Mouse (Mus musculus) retina, embryonic 14.5 days (tissue): ENCODE data around the gene Gm10188.

ENCODE experiments used
- DNase-seq: peaks from one replicate; pipeline ENCODE4 v3.0.0-alpha.2; 2015; ENCODE audit warnings: low spot score

Gm10188 gene

GRCm38 (mm10) chr1:132226297-132227080, 3.1 kb downstream of the Gm10188 start:
- DNase-seq: no peak

DNA sequence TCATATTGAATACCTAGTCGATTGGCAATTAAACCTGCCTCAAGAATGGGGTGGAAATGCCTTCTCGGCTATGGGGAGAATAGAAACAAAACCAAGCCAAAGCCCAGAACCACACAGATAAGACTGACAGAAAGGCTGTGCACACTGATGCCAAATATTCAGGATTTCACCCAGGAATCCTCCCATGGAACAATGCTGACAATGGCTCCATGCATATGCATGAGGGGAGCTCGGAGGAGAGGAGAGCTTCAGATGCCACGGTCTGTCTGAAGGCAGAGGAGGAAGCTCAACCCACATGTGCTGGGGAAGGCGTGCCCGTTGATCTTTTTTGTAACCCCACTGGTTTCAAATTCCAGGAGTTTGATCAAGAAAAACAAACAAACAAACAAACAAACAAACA, 7.4 kb downstream of the Gm10188 start:
- no peak for DNase-seq

GRCm38 (mm10) chr1:132221627-132222026, 7.9 kb downstream of the Gm10188 start:
- no peak for DNase-seq

DNA sequence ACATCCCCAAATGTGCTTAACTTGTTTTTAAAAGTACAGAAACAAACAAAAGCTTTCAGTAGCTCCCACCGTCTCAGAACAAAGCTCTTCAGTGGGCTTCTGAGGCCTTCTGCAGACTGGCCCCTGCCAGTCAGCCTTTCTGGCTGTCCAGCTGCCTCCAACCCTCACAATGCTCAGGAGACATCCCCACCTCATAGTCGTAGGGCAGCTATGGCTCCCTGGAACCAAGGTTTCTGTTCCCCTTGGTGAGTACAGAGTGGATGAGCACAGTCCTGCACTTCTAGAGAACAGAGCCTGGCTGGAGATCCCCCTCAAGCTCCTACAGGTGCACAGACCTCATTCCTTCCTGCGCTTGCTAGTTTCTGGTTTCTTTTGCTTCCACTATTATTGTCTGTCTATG, 13.3 kb downstream of the Gm10188 start:
- no peak for DNase-seq

DNA sequence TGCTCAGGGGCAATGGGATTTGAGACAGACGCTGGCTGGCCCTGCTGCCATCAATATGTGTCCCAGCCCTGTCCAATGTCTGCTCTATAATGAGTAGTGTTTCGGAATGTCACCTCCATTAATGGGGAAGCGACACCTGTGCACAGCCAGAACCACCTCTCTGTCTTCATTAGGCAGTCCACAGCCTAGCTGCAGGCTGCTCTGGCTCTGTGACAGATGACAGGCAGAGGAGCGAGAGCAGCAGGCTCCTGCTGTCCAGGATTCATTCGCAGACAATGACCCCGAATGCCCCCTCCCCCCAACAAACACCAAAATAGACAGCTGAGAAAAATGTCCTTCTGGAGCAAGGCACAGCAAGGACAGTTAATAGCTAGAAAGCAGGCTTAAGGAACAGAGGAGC, 16.5 kb downstream of the Gm10188 start:
- peak; percentile 49 for DNase-seq

- peak; percentile 78 for DNase-seq
Observed at GRCm38 (mm10) chr1:132212218-132212617, 17.3 kb downstream of the Gm10188 start.

DNA sequence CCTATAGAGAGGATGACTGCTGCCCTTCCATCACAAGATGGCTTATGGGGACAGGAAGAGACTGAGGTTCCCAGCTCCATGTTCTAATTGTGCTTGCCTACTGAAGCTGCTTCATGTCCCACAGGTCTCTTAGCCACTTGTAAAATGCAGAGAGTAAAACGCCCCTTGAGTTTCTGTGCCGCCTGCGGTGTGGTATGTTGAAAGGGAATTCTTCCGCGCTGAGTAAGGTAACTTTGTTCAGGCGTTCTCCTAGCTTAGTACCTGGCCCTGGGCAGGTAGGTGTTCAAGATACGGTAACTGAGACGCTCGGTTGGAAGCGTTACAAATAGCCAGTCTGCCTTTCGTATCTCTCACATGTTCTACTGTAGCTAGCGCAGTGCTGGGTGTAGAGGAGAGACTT, 17.9 kb downstream of the Gm10188 start:
- DNase-seq: no peak

DNA sequence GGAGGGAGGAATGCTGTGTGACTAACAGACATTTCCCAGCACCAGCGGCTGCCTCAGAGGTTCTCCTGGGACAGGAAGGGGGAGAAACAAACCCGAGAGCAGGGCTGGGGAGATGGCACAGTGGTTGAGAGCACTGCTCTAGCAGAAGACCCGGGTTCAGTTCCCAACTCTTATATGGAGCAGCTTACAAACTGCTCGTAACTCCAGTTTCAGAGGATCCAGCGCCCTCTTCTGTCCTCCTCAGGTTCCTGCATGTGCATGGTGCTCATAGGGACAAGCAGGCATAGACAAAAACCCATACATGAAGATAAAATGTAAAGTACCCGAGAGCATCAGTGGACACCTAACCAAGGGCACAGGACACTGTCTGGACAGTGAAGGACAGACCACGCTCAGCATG, 18.6 kb downstream of the Gm10188 start:
- DNase-seq: peak; percentile 69

DNA sequence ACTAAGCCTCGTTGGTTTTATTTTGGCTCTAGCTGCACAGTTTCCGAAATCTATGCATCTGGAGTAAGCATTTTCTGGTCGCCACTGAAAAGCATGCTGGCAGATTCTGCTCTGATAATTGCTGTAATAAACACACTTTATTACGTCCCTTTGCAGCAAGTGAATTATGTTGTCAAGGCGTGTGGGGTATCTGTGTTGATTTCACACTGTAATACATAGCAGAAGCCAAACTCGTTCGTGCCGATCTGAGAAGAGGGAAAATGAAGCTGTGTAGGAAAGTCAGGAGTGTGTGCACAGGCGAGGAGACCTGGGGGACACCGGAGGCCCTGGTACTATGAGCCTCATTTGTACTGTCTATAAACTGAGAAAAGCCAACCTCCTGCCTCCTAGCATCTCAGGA, 20.2 kb downstream of the Gm10188 start:
- no peak for DNase-seq

- DNase-seq: no peak
Observed at GRCm38 (mm10) chr1:132208154-132208553, 21.4 kb downstream of the Gm10188 start.

GRCm38 (mm10) chr1:132206828-132207227, 22.7 kb downstream of the Gm10188 start:
- no peak for DNase-seq

DNA sequence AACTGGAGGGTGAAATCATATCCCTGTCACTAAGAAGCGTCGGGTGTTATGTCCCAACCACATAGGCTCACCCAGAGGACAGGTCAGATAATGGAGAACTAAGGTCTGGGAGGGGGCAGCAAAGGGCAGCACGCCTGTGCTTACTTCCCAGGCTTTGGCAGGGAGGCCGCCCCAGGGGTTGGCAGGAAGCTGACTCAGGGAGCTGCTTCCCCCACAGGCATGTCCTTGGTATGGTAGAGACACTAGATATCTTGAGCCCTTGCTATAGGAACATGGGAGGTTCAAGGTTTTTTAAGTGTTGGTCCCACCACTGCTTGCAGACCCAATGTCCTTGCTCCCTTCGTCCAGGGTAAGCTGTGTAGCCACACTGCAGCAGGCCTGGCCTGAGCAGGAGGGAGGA, 23.6 kb downstream of the Gm10188 start:
- DNase-seq: no peak

DNA sequence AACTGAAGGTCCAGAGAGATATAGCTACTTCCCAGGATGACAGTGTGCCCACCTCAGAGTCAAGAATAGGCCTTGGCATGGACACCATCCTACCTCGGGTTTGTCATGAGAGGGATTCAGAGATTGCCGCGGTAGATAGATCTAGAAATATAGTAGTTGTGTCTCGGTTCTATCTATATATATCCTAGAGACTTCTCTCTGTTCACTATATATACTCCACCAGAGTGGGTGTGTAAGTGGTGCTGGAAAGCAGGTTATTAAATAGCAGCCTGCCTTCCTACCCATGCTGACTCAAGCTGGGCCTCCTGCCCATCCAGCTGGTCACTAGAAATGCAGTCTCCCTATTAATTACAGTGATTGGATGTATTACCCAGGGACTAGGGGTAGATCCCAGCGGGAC, 26.8 kb downstream of the Gm10188 start:
- DNase-seq: no peak

DNA sequence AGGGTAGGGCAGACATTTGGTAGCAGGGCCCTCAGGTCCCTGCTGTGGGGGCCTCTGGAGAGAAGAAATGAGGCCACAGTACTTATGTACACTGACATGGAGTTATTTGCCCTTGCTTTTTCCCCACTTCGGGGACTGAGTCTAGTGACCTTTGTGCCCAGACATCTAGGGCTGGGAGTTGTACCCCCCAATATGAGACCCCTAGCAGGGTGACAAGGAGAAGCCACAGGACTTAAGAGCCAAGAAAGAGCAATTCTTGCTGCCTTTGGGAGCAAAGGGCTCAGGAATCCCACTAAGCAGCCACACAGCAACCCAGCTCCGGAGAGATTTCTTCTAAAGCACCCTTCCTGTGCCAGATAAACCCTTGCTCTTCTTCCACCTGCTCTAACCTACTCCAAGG, 27.6 kb downstream of the Gm10188 start:
- no peak for DNase-seq

DNA sequence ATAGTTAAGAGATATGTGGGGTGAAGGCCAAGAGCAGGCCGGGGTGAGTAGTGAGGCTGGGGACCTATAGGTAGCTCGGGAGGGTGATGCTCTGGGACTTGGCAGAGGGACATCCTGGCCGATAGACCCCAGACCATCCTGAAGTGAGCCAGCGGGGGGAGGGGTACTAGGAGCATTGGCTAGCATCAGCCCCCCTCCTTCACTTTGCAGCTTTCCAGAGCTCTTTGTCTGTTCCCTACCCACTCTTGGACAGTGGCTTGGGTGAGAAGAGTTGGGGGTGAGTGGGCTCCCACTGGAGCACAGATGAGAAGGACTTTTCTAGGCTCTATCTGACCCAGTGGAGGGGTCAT, 28.1 kb downstream of the Gm10188 start:
- DNase-seq: no peak

DNA sequence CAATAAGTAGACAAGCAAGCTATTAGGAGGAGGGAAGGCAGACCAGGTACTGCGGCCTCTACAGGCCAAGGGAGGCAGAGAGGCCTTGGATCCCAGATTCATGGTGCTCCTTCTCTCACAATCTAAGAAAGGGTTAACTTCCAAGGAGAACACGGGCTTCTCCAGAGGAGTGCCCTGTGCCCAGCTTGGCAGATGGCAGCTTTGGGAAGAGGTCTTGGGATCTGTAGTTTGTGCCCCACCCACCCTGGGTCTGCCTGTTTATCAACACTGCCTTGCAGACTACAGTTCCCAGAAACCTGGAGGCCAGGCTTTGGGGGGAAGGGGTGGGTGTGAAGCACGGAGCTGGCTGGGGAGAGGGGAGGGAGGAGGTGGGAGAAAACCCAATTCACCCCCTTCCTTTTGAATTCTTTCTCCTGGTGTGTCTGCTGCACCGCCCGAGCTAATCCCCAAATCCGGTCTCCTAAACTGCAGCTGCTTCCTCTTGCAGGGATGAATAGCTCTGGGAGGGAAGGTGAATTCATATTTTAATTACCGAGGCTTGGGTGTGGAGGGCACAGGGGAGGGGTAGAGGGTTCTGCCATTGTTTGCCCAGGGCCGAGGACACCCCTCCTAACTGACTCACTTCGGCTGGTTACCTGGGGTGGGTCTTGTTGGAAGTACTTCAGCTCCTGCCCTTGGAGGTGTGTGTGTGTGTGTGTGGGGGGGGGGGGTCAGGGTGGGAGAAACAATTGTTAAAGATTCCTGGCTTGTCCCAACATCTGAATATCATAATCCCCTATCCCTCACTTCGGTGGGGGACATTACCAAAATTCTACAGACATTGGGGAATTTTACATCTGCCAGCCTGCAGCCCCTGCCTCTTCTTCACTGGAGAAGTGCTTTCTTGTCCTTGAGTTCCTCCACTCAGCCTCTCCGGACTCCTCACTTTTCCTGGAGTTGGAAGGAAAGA, 28.7 kb downstream of the Gm10188 start:
- peak; percentile 82 for DNase-seq

GRCm38 (mm10) chr1:132199934-132200333, 29.6 kb downstream of the Gm10188 start:
- no peak for DNase-seq

- DNase-seq: no peak
Observed at GRCm38 (mm10) chr1:132199244-132199643, 30.3 kb downstream of the Gm10188 start.

DNA sequence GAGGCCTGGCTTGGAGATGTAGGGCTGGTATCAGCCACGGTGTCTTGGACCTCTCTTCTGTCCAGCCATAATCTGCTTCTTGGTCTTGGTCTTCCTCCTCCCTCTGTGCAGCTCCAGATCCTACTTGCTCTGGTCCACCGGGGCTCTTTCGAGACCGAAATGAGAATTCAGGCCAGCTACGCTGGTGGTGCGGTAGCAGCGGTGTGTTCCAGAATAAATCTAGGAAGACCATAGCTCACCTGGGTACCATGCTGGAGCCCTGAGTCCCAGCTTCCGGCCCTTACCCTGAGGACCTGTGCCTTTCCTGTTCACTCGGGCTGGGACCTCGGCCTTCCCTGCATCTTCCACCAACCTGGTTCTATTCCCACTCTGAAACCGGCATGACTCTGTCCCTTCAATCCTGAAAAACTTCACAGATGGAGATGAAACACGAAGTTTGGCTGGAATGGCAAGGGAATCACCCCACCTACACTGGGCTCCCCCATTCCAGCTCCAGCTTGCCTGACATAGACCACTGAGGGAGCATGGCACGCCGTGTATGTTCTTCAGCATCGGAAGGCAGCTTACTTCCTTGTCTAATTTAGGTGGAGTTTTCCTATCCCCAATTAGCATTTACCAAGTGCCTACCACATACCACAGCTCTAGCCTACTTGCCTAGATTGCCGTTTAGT, 31.0 kb downstream of the Gm10188 start:
- no peak for DNase-seq

- no peak for DNase-seq
Observed at GRCm38 (mm10) chr1:132197666-132198065, 31.9 kb downstream of the Gm10188 start.

GRCm38 (mm10) chr1:132196337-132196736, 33.2 kb downstream of the Gm10188 start:
- DNase-seq: no peak

DNA sequence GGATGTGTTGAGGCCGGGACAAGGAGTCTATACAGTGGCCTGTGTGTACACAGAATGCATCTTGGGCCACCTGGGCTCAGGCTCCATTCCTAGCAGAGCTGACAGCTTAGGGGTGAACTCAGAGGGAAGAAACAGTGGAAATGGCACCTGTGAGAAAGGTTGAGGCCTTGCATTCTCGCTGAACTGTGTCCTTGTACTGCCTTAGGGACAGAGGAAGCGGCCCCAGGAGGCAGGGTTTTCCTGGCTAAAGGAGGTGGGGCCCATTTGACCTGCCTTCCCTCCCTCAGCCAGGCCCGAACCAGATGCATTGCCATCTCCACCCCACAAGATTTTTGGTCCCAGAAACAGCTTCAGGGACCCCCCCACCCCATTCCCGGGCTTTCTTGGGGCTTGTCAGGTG, 33.9 kb downstream of the Gm10188 start:
- no peak for DNase-seq

DNA sequence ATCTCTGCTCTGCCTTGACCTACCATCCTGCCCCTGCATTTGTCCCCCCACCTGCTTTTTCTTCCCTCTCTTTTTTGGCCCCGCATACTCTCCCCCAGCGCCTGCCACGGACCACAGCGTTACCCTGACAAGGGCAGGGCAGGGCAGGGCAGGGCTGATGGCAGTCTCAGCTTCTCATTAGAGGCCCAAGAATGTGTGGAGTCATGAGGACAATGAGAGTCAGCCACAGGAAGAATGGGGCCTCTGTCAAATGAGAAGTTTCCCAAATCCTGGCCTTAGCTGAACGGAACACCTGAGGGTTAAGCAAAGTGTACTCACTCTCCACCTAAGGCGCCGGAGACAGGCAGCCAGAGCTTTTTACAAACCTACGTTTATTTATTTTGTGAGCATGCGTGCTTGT, 34.5 kb downstream of the Gm10188 start:
- DNase-seq: no peak
